Mouse (Mus musculus) lung, postnatal 10 days (tissue): Measurements from ENCODE around the gene Olfr545.
A peak's percentile ranks its signal among the peaks of the same experiment; 100 is the strongest.
"Not testable (repeated sequence)": the region's sequence is repeated elsewhere in the genome, so short reads cannot be mapped to it uniquely, and the experiment has no call there.

Experiments
- DNase-seq: peaks from one replicate; pipeline ENCODE4 v3.0.0; 2021

Olfr545 gene

DNA sequence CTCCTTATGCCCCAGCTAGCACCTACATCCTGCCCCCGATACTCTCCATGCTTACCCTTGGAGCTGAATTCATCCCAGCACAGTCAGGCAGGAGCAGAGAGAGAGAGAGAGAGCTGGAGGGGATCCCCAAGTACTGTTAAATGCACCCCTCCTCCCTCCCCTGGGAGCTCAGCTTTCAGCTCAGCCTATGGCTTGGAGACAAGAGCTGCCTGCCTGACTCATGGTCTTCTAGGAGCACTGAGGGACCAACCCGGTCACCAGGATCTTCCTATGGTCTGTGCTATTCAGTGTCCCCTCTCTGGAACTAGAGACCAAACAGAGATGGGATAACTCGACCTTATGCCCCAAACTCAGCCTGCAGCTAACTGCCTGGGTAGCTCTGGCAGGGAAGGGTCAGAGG lies at the start of gene Olfr545:
TSS of gene Olfr545 (minus strand) at position 101 of the 400 bp plus-strand sequence.
- DNase-seq: no peak

DNA sequence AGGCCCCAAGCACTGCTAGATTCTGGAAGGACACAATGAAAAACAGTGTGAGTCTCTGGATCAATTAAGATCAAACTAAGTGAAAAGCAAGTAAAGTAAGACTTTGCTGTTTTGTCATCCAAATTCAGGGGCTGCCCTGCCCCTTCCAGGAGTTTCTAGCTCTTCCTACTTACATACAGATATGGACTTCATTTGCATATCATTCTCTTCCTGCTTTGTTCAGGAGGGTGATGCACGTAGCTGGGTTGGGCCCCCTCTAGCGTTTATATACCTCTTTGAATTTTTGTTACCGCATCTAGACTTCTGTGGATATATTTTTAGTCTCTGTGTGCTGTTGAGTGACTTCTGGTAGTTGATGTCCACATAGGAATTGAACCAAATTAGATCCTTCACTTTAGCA lies 41.9 kb upstream of the Olfr545 start:
- DNase-seq: no peak

- no peak for DNase-seq
These were observed 41.2 kb upstream of the Olfr545 start, which contains the start of gene Olfr548-ps1 for GRCm38 (mm10) chr7:102540596-102540995. TSS of gene Olfr548-ps1 (plus strand) at chr7:102540896.

- DNase-seq: no peak
These were observed 35.1 kb upstream of the Olfr545 start, which contains the start of gene Olfr547 for GRCm38 (mm10) chr7:102534449-102534848. TSS of gene Olfr547 (plus strand) at chr7:102534749.

- DNase-seq: no peak
These were observed 29.7 kb upstream of the Olfr545 start for GRCm38 (mm10) chr7:102529052-102529451.

DNA sequence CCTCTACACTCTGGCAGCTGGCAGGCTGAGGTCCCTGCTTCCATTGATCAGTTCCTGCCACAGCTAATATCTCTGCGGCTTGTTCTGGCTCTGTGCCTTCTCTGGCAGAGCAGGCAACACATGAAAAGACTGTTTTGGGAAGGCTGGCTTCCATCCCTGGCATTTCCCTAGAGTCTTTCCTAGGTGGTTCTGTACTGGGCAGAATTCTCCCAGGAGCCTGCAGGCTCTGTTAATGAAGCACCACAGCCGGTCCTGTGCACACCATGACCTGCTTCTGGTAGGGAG lies 17.6 kb upstream of the Olfr545 start:
- no peak for DNase-seq

DNA sequence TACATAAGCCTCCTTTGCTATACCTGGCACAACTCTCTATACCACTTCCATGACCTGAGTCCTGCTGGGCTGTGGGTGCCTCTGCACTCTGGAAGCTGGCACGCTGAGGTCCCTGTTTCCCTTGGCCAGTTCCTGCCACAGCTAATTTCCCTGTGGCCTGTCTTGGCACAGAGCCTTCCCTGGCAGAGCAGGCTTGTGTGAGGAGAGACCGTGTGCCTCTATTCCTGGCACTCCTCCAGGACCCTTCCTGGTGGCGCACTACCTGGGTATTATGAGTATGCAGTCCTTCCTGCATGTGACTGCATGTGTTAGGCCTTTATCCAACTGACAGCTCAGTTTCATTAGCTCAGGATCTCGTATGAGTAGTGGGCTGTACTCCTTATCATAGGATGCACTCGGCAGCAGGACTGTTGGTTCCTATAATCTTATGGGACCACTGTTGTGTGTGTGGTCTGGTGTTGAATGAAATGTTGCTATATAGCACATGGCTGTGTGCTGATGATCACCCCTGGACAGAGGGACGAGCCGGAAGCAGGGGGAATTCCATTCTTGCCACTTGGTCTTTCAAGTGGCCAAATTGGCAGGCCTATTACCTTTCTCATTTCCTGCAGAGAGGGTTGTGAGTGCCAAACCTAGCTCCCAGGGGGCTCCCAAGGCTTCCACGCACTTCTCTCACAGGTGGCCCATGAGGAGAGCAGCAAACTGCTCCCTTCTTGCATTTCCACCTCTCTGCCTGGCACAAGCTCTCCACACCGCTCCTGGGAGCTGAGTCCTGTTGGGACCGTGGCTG lies 17.1 kb upstream of the Olfr545 start:
- peak; percentile 14 for DNase-seq

- no peak for DNase-seq
These were observed 14.8 kb upstream of the Olfr545 start for GRCm38 (mm10) chr7:102514144-102514543.

DNA sequence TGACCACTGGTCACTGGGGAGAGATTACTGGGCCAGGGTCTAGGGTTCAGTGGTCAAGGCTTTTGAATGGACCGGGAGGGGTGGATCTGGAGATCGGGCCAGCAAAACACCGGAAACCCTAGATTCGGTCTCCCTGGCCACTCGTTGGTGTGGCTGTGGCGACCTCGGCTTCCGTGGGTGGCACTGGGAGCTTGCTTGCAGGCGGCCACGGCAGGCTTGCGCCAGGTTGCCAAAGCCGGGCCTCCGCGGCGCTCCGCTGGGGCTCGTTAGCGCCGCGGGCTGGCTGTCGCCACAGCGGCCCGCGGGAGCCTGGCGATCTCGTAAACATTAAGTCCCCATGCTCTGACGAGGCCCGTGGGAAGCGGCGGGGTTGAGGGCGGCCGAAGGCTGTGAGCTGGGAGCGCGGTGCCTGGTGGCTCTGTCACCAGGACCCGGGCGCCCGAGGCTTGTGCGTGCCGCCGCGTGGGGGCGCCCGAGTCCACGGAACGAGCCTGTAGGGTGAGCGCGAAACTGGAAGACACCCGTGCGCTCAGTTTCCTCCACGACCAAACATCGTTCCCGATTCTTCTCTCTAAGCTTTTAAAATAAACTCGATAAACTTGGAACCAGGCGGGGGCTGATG lies 13.6 kb upstream of the Olfr545 start:
- peak; percentile 90 for DNase-seq

- DNase-seq: no peak
These were observed 12.6 kb upstream of the Olfr545 start for GRCm38 (mm10) chr7:102511927-102512326.

DNA sequence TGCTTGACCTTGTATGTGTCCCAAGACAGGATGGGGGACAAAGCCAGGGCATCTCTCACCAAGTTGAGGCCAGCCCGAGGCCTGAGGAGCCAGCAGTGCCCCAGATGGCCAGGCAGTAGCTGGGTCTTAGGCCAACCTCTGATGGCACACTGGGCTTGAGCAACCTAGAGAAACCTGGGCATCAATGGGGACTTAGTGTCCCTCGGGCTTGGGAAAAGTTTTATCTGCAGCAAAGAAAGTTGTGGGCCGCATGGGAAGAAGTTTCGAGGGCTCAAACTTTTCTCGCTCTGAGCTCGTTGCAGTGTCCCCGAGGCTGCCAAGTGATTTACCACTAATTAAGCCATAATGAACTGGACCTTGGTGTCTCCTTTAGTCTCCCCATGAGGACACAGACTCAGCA lies 10.4 kb upstream of the Olfr545 start:
- no peak for DNase-seq

- no peak for DNase-seq
These were observed 9.3 kb upstream of the Olfr545 start for GRCm38 (mm10) chr7:102508666-102509065.

DNA sequence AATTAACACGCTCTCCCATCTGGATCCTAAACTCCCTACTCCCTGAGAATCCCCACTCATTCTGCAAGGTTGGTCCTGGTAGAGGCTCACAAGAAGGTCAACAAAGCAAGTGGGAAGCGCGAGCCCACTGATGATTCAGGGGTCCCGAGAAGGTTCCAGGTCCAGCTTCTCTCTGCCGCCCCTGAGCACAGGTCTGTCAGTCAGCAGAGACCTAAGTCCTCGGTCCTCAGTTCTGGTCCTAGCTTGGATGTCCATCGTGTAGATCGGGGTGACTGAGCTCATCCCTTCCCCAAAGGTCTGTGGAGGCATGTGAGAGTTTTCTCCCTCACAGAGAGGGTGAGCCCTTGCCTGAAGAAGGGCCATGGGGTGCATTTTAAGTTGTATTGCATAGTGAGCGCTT lies 8.7 kb upstream of the Olfr545 start:
- no peak for DNase-seq

DNA sequence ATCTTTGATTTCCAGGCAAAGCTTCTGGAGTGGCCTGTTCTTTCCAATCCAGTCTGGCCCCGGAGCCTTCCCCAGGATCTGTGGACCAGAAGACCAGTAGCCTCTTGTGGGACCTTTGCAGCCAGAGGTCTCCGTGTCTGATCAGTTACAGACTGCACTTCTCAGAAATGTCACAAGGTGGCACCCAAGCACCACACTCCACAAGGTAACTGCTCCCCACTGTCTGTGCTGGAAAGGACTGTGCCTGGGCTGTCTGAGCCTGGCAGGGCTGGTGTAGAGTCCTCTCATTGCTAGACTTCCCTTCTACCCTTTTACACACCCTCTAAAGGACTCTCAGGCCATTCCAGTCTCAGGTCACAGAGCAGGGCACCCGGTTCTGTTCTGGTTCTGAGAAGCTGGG lies 7.5 kb upstream of the Olfr545 start:
- peak; percentile 80 for DNase-seq

- no peak for DNase-seq
These were observed 2.6 kb upstream of the Olfr545 start for GRCm38 (mm10) chr7:102501986-102502385.

DNA sequence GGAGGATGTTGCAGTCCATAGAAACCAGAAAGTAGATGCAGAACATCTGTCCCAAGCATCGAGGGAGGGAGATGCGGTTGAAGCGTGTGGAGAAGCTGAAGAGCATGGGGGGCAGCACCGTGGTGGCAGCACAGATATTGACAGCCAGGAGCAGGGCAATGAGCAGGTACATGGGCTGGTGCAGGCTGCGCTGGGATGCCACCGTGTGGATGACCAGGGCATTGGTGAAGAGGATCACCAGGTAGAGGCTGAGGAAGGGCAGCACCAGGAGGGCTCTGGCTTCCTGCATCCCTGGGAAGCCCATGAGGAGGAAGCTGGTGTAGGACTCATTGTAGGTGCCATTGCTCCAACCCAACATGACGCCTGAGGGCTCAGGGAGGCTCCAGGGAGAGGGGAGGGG lies 5.0 kb downstream of the Olfr545 start:
- not testable (repeated sequence) for DNase-seq

GRCm38 (mm10) chr7:102488161-102488560 lies 11.2 kb downstream of the Olfr545 start, which contains the start of gene Olfr544:
TSS of gene Olfr544 (minus strand) at chr7:102488313.
- DNase-seq: no peak

- no peak for DNase-seq
These were observed 13.3 kb downstream of the Olfr545 start for GRCm38 (mm10) chr7:102486105-102486504.

- not testable (repeated sequence) for DNase-seq
These were observed 14.6 kb downstream of the Olfr545 start for GRCm38 (mm10) chr7:102484766-102485165.

DNA sequence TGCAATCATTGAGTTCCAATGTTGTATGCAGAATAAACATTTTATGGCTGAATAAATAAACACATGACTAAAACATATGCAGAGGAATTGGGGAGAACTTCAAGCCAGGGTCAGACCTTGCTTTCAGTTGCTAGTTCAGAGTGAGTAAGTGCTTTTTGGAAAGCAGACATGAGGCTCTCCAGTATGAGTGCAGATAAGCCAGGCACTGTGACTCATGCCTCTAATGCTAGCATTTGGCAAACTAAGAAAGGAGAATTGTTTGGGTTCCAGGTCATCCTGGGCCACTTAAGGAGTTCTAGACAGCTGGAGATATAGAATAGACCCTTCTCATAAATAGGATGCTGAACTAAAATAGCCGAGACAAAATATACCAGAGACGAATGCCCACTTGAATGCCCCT lies 15.7 kb downstream of the Olfr545 start:
- no peak for DNase-seq

- no peak for DNase-seq
These were observed 17.8 kb downstream of the Olfr545 start, which contains the start of gene Olfr543 for GRCm38 (mm10) chr7:102481579-102481978. TSS of gene Olfr543 (minus strand) at chr7:102481679.

GRCm38 (mm10) chr7:102480821-102481220 lies 18.6 kb downstream of the Olfr545 start:
- DNase-seq: no peak

- DNase-seq: peak; percentile 70
These were observed 19.9 kb downstream of the Olfr545 start for GRCm38 (mm10) chr7:102479368-102480078.

DNA sequence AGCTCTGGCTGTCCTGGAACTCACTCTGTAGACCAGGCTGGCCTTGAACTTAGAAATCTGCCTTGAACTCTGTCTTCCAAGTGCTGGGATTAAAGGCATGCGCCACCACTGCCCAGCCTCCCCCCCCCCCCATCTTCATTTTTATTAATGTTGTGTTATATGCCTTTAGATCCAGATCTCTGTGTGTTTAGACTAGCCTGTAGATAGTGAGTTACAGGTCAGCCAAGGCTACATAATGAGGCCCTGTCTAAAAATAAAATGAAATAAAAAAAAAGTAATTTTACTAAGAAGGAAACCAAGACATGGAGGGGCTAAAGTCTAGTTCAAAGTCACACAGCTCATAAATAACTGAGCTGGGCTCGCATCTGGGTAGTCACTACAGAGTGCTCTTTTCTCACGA lies 20.4 kb downstream of the Olfr545 start:
- DNase-seq: no peak
